Mouse (Mus musculus) spleen, postnatal 4 days (tissue): ENCODE measurements around the gene Styxl1.

Experiments
- DNase-seq, 2 experiments: peaks; one replicate each; pipeline ENCODE4 v3.0.0; 2022; ENCODE audit warnings: low spot score in 2 of 2

Styxl1 gene

DNA sequence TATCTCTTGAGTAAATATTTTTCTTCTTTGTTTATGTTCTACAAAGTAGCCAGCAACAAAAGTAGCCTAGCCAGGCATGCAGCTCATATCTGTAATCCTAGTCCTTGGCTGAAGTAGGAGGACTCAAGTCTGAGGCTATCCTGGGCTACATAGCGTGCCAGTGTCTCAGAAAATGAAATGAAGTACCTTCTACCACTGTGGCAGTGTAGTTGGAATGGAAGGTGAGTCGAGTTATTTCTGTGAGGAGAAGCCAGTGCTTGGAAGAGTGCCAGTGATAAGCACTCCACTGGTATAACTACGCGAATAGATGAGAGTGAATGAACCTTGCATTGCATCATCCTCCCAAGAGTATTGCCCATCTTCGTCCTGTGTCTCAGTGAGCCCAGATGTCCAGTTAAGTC is 80.5 kb downstream of the Styxl1 start:
- DNase-seq: no peak
